ENCODE assay signal across 19 mouse cellular contexts in genomic region chr13:13614235-13614634, GRCm38 (mm10). TPM values are rescaled to one million over a fixed set of nuclear protein-coding genes. Genes with fewer than 3 reads are reported as not detected.
A peak's percentile ranks its signal among the peaks of the same experiment; 100 is the strongest.
DNase-seq lines count a peak whose midpoint lies in the region; ATAC-seq lines count a peak whose summit lies in the region.
"Had no signal": no experiment of that assay in that cellular context is flagged by ENCODE, and none has a peak within 500 bp of the region (broad histone marks: within the 10 kb centered on the region; RNA-seq: fewer than 3 reads in every experiment).

No protein-coding gene starts in this region.

- peak; percentile 58 for ATAC-seq in activated CD4-positive, CD25-positive, alpha-beta regulatory T cell, adult 4 months
- ATAC-seq: forebrain, embryonic 14.5 days; forebrain, embryonic 16.5 days; Patski had no signal

- DNase-seq in 416B (ENCODE audit: low read depth) (peak; percentile 42), liver (no peak)
- DNase-seq in CD4-positive, CD25-positive, alpha-beta regulatory T cell, adult 2 months (ENCODE audit: low read depth, low spot score): peak; percentile 42
- DNase-seq in ovary, adult 18-20 months (ENCODE audit: low spot score): no peak
- DNase-seq in left cerebral cortex, adult 18-20 months (ENCODE audit: low spot score in 2 of 2): no peak
- DNase-seq: adrenal gland, adult 8-10 months; adrenal gland, postnatal 14 days; adrenal gland, postnatal 36 days; cerebellum, adult 11 months; cerebellum, adult 18-20 months; cerebellum, adult 8-10 months; cerebellum, adult 9-11 months; cerebellum, postnatal 14 days; cerebellum, postnatal 36 days; embryo, embryonic 11 days had no signal

RNA-seq across cellular contexts. Expression of gene Lyst, which starts 24.0 kb away (rescaled TPM):
- 10 to 100 TPM in 1 of 2 experiments, 1 to 10 TPM in 1; 9.4 to 14.2 TPM for polyA plus RNA-seq in activated CD4-positive, CD25-positive, alpha-beta regulatory T cell, adult 4 months (2017; shearing (Covaris generic))
- total RNA-seq in left cerebral cortex, adult 18-20 months (2021): 10 to 100 TPM; 51.1 to 58.6 TPM

Comparison
In these comparisons a context has a peak if more than half of its experiments do, and no peak if none do; other contexts are left out.
1. DNase-seq: peak in 416B (single experiment) and CD4-positive, CD25-positive, alpha-beta regulatory T cell, adult 2 months (single experiment); none in ovary, adult 18-20 months (single experiment), left cerebral cortex, adult 18-20 months (0 of 2) and liver (single experiment).